Mouse (Mus musculus): ENCODE data around the gene 4931429L15Rik.
A peak's percentile ranks its signal among the peaks of the same experiment; 100 is the strongest.
"Not testable (repeated sequence)": the region's sequence is repeated elsewhere in the genome, so short reads cannot be mapped to it uniquely, and the experiment has no call there.

Gene 4931429L15Rik

DNA sequence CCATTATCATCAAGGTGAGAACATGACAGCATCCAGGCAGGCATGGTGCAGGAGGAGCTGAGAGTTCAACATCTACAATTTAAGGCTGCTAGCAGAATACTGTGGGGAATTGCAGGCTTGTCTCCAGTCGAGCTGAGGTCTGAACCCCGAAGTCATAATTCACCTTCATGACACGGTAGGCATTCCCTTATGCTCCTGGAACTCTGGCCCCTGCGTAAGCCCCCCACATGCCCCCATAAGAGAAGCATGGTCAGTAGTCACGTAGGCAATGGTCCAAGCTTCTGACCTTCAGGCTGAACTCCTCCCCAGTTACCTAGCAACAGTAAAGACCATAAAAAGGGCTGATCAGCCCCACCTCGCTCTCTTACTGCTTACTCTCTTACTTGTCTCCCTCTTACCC, at the start of gene 4931429L15Rik:
Gene 4931429L15Rik (minus strand): TSS at position 101 of the 400 bp plus-strand sequence.
- not testable (repeated sequence) for DNase-seq (ENCODE audit: low spot score in 2 of 2)

DNA sequence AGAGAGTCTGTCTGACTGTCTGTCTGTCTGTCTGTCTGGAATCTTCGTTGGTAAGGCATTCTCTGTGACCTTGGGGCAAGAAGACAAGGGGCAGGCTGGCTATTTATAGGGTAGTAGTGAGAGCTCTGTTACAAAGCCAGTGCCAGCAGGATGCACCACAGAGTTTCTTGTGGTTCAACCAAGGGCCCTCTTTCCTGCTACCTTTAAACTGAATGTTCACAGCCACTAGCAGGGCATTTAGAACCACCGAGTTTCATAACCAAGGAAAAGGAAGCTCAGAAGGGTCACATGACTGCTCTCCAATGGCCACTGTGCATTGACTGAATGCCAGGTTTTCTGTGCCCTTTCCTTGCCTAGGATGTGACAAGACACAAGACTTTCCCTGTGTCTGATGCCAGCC, 42.7 kb upstream of the 4931429L15Rik start:
- no peak for DNase-seq (ENCODE audit: low spot score in 2 of 2)

DNA sequence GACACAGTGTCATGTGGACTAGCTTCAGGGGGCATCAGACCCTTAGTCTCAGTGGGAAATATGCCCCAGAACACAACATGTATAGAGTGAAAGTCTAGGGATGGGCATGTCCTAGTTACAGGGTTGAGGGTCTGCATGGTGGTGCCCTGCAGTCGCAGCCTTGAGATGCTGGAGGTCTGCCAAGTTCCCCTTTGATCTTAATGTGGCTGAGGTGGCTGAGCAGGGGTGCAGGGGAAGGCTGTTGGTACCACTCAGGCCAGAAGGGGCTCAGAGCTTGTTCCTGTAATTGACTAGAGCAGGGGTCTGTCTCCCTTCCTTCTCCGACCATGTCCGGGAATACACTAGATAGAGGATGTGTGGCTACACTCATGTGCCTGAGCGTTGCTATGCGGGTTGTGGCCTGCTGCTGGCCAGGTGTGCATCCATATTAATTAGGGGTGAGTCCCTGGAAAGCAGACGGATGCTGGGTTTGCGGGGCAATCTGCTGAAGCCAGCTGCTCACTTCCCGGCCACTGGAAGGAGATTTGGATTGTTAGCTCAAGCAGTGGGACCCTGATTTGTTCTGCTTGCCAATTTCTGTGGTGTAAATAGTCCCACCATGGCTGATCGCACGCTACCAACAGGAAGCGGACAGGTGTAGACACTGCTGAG, 41.8 kb upstream of the 4931429L15Rik start:
- no peak for DNase-seq (ENCODE audit: low spot score in 2 of 2)

DNA sequence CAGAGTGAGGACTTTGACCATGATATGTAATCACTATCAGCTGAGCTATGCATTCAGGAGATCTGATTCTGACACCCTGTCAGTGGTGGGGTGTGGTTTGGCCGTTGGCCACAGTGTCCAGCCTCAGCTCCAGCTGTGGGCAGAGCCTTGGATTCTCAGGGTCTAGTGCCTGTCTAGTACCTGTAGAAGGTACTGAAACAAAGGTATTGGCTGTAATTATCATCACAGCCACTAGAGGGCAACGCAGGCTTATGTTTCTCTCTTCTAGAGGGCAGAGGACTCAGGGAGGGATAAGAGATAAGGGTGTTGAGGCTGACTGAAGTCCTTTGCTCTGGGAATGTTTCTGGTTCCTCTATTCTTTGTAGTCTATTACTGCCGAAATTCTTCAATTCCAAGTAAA, 34.2 kb upstream of the 4931429L15Rik start:
- DNase-seq (ENCODE audit: low spot score in 2 of 2) = peak; percentile 77 to 90

DNA sequence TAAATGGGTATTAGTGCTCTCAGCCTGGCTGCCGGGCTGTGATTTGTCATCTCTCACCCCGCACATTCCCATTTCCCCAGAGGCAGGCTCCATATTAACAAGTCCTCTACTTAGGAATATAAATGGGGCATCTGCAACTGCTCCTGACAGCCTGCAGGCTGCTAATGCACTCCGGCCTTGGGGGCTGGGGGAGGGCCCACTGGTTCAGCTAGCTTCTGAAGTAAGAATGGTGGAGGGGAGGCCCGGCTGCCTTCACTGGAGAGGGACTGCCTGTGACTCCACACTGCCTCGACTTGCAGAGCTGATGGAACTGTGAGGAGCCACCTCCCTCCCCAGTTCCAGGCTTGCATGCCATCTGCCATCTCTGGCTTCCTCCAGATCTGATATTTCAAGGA, 33.5 kb upstream of the 4931429L15Rik start:
- DNase-seq (ENCODE audit: low spot score in 2 of 2) = no peak

DNA sequence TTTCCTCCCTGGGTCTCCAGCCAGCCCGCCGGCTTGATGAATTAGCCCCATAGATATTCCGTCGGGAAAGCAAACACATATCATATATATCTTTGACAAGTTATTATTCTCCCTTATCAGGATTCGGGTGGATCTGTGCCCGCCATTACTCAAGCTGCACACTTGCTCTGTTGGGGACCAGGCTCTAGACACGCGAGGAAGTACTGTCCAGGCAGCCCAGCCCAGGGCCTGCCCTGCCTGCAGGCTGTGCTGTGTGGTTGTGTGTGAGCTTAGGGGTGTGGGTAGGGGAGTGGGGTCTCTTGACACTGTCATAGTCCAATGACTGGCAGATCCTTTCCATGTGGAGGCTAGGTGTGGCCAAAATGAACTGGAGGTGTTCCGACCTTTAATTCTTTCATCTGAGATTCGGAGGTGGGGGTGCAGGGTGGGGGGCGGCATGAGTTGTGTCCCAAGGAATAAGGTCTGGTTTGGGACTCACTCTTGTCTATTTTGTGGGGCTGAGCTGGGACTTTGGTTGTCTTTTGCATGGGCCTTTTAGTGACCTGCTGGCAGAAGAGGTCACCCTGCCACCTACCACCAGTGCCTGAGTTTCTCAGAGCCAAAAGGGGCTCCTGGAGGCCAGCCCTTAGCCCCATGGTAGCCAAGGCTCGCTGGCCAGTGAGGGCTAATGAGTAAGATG, 33.0 kb upstream of the 4931429L15Rik start:
- no peak for DNase-seq (ENCODE audit: low spot score in 2 of 2)

DNA sequence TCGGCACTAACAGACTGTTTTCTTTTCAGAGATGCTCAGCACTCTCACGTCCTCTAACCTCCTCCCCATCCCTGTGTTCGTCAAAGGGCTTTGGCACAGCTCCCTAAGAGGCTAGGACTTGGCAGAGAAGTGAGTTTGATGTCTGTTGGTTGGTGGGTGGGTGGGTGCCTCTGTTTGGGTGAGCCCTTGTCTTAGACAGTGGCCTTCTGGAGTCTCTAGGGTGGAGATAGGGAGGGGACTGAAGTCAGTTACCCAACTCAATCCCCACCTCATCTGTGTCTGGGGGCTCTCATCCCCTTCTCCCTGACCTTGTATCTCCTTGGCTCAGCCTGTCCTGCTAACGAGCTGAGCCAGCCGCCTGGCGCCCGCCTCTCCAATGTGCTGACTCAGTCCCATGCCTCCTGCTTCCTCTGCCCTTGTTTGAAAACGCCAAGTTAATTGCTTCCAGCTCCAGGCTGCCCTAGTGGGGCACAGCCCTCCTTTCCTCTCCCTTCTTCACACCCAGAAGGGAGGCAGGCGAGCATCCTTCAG, 30.7 kb upstream of the 4931429L15Rik start:
- peak; percentile 54 to 60 for DNase-seq (ENCODE audit: low spot score in 2 of 2)

DNA sequence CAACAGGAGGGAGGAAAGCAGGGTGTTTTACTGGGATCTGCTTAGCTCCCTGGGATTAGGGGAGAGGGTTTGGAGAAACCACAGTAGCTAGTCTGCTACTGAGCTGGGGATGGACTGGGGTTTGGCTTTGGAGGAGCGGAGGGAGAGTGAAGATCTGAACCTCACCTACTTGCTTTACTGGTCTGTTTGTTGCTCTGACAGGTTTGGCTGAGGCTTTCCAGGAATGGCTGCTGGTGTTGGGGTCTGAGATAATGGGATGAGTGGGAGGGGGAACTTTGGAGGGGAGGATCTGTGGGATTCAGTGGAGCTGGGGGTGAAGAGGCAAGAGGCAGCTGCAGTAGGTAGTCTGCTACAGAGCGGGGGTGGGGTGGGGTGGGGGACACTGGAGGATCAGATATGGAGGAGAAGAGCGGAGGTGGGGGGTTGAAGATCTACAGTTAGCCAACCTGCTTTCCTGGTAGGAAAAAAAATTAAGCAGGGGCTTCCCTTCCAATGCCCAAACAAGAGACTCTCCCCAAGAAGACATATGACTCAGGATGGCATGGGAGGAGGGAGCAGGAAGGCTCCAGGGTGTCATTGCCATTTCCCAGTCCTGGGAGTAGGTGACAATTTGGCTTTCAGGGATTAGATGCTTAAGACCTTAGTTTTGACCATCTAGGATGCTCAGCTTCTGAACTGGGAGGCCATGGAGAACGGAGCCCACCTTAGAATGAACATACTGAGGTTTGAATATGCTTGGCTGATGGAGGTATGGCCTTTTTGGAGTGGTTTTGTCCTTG, 26.3 kb upstream of the 4931429L15Rik start:
- DNase-seq (ENCODE audit: low spot score in 2 of 2) = no peak

DNA sequence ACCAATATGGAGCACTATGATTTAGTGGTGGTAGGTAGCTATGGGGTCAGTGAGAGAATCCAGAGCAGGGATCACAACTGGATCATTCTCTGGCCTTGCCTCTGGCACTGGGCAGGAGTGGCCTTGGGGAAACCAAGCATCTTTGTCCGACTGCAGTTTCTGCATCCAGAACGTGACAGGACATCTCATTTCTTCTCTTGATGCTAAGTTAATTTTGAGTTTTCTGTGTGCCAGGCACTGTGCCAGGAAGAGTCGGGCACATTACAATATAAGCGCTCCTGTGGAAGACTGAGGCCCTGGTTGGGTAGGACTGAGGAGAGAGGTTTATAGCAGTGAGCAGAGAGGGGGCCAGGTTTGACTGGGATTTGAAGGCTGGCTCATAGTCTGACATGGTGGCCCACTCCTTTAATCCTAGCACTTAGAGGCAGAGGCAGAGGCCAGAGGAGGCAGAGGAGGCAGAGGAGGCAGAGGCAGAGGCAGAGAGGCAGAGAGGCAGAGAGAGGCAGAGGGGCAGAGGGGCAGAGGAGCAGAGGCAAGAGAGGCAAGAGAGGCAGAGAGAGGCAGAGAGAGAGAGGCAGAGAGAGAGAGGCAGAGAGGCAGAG, 19.4 kb upstream of the 4931429L15Rik start:
- no peak for DNase-seq (ENCODE audit: low spot score in 2 of 2)

DNA sequence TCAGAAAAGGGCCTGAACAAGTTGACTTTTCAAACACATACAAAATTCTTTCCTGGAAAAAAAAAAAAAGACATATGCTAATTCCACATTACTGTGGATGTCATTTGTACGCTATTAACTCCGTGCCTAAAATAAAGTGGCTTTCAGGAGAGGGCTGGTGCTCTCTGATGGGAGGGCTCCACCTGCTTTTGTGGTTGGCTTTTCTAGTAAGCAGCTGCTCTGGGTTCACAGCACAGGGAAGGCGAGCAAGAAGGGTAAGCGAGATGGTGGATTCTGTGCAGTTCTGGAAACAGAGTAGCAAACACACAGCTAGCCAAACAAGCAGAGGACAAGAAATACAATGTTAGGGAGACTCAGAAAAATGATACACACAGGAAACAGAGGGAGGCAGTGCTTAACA, 18.6 kb upstream of the 4931429L15Rik start:
- DNase-seq (ENCODE audit: low spot score in 2 of 2) = no peak

DNA sequence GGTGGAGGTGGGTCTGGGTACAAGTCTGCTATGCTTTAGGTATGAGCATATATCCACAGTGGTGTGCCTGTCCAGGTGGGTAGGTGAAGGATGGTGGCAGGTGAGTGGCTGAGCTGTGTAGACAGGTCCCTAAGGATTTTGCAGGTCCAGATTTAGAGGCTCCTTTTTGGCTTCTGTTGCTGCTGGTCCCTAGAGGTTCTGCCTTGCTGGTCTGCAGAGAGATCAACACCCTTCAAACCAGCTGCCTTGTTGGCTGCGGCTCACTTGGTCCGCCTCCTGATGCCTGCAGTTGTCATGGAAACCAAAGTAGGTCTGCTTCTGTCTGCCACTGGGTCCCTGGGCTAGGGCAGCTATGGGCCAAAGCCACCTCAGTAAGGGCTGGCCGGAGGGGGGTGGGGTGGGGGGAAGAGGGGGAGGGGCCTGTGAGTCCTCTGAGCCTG, 18.1 kb upstream of the 4931429L15Rik start:
- peak; percentile 52 to 73 for DNase-seq (ENCODE audit: low spot score in 2 of 2)

DNA sequence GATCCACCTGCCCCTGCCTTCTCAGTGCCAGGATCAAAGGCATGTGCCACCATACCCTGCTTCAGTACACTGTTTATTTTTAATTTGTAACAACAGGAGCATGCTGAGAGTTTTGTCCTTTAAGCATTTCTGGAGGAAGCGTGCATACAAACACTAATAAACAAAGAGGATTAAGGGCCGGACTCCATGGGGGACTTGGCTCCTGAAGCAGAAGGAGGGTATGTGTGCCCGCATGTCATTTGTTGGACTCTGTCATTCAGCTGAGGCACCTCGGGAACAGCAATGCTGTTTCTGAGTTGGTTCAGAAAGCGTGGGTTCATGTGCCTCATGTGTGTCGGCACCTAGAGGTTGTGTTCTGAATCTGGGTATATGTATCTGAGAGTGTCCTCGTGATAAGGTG, 17.5 kb upstream of the 4931429L15Rik start:
- no peak for DNase-seq (ENCODE audit: low spot score in 2 of 2)

DNA sequence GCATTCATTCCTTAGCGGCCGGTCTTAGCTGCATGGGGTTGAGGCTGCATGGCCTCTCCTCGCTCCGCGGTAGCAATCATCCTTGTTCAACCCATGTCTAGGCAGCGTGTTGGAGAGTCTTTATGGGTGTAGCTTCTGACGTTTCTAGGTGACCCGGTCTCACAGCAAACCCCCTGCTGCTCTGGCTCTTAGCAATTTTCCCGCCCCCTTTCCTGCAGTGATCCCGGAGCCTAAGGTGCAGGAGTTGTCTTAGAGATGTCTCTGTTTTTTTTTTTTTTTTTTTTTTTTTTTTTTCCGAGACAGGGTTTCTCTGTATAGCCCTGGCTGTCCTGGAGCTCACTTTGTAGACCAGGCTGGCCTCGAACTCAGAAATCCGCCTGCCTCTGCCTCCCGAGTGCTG, 16.5 kb upstream of the 4931429L15Rik start:
- DNase-seq (ENCODE audit: low spot score in 2 of 2) = not testable (repeated sequence)

DNA sequence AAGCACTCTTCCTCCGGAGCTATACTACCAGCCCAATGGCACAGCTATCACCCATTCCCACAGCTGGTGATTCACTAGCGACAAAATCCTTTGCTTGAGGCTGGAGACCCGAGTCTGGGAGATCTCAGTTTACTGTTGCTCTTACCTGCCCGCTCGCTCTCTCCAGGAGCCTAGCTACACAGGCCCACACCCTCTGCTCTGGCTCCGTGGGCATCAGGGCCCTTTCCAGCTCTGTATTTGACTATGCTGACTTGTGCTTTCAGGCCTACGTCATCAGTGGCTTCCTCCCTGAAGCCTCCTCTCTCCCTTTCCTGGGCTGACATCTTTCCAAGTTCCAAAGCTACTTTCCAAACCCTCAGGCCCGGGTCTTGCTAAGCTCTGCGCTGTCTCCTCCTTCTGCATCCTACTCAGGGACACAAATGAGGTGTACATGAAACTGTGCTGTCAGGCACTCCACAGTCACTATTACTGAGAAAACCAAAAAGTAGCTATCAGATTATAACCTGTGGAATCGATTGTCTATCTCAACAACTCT, 15.7 kb upstream of the 4931429L15Rik start:
- no peak for DNase-seq (ENCODE audit: low spot score in 2 of 2)

DNA sequence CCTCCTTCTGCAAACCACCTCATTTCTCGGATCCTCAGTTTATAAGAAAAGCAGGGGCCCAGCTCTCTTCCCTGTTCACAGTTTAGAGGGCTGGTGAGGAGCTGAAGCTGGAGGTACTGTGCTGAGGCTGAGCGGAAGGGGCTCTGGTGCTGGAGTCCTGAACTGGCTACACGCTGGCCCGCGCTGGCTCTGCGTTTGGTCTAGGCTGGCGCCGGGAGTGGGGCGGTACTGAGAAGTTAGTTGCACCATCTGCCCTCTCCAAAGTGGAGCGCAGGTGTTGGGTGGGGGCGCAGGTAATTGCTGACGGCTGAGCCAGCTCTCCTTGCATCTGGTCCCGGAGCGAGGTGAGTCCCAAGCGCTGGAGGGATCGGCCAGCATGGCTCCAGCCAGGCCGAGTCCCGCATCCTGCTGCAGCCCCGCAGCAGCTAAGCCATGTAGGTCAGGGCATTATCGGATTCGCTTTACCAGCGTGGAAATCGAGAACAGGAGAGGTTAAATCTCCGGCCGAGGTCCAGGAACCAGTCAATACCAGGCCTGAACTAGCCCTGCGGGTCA, 14.8 kb upstream of the 4931429L15Rik start:
- DNase-seq (ENCODE audit: low spot score in 2 of 2) = no peak

DNA sequence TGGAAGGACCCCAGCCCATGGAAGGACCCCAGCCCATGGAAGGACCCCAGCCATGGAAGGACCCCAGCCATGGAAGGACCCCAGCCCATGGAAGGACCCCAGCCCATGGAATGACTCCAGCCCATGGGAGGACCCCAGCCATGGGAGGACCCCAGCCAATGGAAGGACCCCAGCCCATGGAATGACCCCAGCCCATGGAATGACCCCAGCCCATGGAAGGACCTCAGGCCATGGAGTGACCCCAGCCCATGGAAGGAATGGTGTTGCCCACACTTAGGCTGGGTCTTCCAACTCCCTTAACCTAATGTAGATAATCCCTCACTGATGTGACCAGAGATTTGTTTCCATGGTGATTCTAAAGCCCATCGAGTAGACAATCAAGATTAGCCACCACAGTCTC, 11.5 kb upstream of the 4931429L15Rik start:
- no peak for DNase-seq (ENCODE audit: low spot score in 2 of 2)

DNA sequence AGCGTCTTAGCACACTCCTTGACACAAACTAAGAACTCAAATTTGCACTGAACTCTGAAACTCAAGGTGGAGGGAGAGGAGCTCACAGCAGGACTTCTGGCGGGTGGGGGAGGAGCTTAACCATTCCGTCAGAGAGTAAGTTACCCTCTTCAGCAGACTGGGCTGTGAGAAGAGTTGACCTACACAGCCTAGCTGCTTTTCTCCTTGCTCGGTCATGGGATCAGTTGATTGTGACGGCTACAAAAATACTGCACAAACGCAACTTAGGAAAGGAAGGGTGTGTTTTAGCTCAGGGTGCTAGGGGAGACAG, 10.8 kb upstream of the 4931429L15Rik start:
- no peak for DNase-seq (ENCODE audit: low spot score in 2 of 2)

DNA sequence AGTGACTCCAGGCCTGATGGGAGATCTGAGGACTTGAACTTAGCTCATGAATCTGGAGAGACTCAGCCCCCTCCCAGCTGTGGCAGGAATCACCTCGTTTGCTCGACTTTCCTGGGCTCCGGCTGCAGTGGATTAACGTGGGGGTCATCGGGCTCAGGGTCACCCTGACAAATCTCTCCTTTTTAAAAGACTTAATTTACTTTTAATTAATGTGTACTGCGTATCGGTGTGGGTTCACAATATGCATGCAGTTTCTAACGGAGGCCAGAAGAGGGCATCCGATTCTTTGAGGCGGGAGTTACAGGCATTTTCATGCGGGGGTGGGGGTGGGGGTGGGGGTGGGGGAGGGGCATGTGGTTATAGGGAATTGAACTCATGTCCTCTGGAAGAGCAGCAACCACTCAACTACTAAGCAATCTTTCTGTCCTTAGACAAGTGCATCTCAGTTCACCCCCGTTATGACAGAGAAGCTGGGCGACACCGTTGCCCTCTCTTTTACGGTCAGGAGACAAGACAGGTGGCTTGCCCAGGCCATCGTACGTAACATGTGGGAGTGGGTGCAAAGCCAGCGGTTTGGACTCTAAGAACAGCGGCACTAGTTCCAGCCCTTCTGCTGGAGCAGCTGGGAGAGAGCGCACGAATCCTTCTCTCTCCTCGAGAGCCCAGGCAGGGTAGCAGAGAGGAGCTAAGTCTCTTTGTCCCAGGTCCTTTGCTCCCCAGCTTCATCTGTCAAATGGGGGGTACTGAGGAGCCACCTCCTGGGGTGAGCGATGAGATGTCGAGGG, 10.2 kb upstream of the 4931429L15Rik start:
- no peak for DNase-seq (ENCODE audit: low spot score in 2 of 2)

DNA sequence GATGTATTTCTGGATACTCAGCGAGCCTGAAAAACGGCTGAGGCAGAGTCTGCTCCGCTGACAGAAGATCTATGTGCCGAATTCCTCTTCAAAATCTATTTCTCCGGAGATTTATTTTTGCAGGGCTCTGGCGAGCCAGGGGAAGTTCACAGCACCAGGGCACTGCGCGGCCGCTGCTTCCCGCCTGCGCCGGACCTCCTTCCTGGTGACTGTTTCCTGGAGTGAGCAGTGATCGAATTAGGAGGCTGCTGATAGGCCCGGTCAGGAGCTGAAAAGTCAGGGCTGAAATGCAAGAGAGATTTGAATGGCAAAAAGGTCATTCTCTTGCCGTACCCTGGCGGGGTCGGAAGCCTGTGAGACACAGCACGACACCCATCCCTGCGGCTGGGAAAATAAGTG, 9.5 kb upstream of the 4931429L15Rik start:
- DNase-seq (ENCODE audit: low spot score in 2 of 2) = no peak

DNA sequence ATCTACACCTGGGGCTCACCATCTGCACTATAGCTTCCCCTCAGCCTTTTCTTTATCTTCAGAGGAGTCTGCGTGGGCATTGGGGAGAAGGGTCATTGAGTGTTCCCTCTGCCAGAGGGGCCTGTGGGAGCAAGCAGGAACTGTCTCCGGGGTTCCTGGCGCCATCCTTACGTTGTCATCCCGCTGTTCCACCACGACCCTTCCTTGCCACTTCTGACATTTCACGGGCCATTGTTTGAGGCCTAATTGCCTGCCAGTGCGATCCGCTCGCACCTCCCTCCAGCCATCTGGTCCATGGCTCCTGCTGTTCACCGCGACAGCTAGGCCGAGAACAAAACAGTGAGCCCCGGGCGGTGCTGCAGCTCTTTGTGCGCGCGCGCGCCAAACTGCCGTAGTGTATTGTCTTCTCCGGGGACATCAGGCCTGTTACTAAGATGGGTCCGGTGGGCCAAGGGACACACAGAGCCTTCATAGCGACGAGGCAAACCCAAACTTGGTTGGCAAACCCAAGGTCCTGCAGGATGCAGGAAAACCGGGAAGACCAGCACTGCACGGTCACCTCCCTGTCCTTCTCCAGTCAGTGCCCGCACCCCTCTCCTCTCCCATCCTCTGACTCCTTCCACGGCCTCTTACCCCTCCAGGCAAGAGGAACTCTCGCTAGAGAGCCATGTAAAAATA, 8.9 kb upstream of the 4931429L15Rik start:
- peak; percentile 68 to 77 for DNase-seq (ENCODE audit: low spot score in 2 of 2)

All from right cerebral cortex, adult 2 months (tissue).